Mouse (Mus musculus) G1E (cell line): ENCODE measurements around the gene Tnr.

Experiments
- CTCF ChIP-seq: IDR thresholded peaks from 2 replicates; pipeline ENCODE4 v1.5.1; 2012; ENCODE audit warnings: low read depth, low read length, inconsistent platforms, mixed read lengths
- TAL1 ChIP-seq: conservative IDR thresholded peaks from 2 replicates; pipeline ENCODE4 v1.6.1; 2012; ENCODE audit warnings: low read depth, low read length, inconsistent platforms, mixed read lengths

- TF ChIP-seq CTCF, result no peak; the same call in 1 of the 2 replicates
- no peak for TF ChIP-seq TAL1
Measured at GRCm38 (mm10) chr1:159911006-159911405, 387.4 kb downstream of the Tnr start.
